Mouse (Mus musculus) spleen, postnatal 10 days (tissue): ENCODE data around the gene Aspdh.

ENCODE experiments used
- DNase-seq, 2 experiments: peaks; one replicate each; pipeline ENCODE4 v3.0.0; 2021 to 2022; ENCODE audit warnings: low spot score in 2 of 2

Aspdh gene

DNA sequence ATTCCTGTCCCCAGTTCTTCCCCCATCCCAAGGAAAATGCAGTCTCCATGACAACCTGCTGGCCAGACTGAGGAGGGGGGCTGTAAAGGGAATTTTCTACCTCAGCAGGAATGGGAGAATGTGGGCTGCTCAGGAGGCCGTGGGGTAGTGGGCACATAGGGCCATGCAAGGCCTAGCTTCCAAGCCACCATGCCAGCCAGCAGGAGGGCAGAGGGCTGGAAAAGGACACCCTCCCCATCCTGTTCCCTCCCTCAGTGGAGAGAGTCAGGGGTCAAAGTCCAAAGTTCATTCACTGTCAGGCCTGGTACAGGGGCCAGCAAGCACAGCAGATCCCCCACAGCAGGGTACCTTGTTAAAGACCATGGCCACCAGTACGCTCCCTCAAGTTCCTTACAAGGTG, at the start of gene Aspdh:
Aspdh (plus strand) TSS at position 281 of the 400 bp plus-strand sequence.
- no peak for DNase-seq

- no peak for DNase-seq
Observed at GRCm38 (mm10) chr7:44427666-44428065, 37.5 kb upstream of the Aspdh start.

GRCm38 (mm10) chr7:44428171-44428950, 36.8 kb upstream of the Aspdh start:
- no peak for DNase-seq

DNA sequence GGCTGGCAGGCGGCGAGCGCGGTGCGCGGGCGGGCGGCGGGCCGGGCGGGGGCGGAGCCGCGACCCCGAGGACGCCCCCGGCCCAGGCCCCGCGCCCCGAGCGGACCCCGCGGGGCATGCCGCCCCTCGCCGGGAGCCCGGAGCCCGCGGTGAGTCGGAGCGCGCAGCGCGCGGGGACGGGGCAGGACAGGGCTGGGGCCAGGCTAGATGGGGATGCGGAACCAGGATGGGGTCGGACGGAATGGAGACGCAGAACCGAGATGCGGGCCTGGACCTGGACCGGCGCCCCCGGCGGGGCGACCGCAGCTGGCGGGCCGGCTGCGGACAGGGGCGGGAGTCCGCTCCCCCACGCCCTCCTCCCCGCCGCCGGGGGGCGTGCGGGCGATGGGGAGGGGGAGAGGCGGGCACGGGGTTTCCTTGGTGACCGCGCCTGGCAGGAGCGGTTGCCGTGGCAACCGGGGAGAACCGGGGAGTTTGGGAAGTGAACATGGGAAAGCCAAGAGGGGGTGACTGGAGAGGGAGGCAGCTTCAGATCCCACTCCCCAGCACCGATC, 36.1 kb upstream of the Aspdh start, which contains the start of gene Lrrc4b:
Lrrc4b (plus strand) TSS at position 51 of the 554 bp plus-strand sequence.
- no peak for DNase-seq

GRCm38 (mm10) chr7:44429534-44430488, 35.4 kb upstream of the Aspdh start:
- DNase-seq, result no peak

GRCm38 (mm10) chr7:44432550-44432949, 32.6 kb upstream of the Aspdh start:
- no peak for DNase-seq

DNA sequence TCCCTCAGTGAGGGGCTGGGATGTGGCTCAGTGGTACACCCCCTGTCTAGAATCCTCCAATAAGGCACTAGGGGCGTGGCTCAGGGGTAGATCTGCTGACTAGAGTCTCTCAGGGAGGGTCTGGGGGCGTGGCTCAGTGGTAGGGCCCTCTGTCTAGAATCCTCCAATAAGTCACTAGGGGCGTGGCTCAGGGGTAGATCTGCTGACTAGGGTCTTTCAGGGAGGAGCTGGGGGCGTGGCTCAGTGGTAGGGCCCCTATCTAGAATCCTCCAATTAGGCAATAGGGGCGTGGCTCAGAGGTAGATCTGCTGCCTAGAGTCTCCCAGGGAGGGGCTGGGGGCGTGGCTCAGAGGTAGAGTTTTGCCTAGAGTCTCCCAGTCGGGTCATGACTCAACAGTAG, 31.8 kb upstream of the Aspdh start:
- no peak for DNase-seq

DNA sequence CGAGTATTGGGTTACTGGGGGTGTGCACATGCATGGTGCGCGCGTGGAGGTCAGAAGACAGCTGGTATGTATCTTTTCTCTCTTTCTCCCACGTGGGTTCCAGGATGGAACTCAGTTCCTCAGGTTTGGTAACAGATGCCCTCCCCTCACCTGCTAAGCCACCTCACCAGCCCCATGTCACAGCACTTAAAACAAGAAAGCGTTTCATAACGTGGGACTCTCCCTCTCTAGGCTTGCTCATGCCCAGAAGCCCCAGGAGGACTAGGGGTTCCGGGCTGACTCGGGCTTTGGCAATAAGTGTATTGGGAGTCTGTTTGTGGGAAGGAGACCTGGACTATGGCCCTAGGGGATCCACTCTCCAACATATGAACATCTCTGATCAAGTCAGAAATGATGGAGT, 31.1 kb upstream of the Aspdh start:
- no peak for DNase-seq

DNA sequence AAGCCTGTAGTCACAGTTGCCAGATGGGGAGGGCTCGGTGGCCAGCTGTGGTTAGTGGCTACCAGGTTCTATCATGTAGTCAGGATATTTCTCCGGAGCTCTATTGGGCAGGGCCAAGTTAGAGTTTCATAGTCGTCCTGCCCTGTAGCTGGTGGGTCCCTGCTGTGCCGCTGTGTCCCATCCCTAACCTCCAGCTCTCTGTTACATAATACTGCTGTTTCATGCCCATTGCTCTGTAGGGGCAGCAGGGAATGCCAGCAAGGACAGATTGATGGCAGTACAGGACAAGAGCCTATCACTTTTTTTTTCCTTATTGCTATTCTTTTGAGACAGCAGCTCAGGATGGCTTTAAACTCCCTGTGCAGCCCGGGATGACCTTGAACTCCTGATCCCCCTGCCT, 29.4 kb upstream of the Aspdh start:
- DNase-seq, result no peak

- no peak for DNase-seq
Observed at GRCm38 (mm10) chr7:44436267-44436666, 28.9 kb upstream of the Aspdh start.

DNA sequence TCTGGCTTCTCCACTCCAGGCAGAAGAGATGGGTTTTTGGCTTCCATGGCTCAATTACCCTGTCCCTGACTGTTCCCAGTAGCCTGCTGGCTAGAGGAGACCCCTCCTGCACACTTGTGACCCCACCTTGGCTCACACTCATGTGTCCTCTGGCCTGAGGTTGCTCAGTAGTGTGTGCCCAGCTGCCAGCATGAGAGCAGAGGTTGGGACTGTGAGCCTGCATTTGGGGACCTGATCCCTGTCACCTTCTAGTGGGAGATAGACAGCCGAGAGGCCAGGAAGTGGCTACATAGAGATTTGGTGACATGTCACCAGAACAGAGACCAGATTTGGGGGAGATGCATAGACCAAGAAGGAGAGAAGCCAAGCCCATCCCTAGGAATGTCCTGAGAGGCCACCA, 28.0 kb upstream of the Aspdh start:
- DNase-seq, result no peak

DNA sequence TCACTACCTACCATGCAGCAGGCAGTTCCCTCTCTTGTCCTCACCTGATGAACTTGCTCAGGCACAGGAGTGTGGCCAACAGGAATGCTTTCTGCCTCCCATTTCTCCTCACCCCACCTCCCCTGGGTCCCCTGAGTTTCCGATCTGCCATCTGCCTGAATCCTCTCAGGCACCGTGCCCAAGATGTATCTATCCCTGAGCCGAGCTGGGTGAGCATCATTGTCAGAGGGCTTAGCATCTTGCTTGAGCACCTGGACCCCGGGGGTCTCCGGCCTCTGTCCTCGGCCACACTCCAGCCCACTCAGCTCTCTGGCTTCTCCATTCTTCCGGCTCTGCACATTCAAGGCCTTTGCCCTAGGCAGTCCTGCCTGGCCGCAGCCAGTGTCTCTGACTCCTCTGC, 27.3 kb upstream of the Aspdh start:
- DNase-seq, result no peak

GRCm38 (mm10) chr7:44439696-44440095, 25.5 kb upstream of the Aspdh start:
- no peak for DNase-seq

DNA sequence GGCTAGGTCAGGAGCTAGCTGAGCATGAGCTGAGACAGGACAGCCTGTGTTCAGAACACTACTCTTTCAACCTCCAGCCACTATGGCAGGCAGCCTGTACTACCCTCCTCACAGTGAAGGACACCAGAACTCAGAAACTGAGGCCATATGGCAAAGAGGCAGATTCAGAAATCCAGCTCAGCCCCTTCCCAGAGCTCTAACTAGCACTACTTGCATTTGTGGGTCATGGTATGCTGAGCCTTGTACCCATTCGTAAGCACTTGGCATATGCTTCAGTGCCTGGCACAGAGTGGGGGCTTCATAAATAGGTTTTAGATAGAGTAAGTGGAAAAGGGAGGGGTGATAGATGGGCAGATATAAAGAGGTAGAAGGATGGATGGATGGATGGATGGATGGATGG, 24.7 kb upstream of the Aspdh start:
- no peak for DNase-seq

GRCm38 (mm10) chr7:44441180-44441579, 24.0 kb upstream of the Aspdh start:
- no peak for DNase-seq

DNA sequence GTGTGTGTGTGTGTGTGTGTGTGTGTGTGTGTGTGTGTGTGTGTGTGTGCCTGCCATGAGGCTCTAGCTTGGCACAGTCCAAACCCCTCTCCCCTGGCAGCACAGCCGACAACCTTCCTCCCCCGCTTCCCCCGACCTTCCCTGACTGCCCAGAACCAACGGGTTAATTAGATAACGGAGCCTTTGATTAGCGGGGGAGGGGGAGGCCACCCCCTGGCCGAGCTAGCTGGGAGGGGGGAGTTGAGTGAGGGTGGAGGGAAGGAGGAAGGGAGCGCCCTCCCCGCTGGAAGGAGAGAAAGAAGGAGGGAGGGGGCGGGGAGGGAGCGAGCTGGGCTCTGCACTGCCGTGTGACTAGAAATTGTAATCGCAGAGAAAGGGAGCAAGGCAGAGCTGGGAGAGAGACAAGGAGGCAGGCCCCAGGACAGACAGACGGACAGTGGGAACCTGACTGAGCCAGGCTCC, 23.5 kb upstream of the Aspdh start:
- no peak for DNase-seq

GRCm38 (mm10) chr7:44442407-44442821, 22.8 kb upstream of the Aspdh start:
- DNase-seq, result no peak

GRCm38 (mm10) chr7:44443268-44444173, 21.7 kb upstream of the Aspdh start:
- no peak for DNase-seq

DNA sequence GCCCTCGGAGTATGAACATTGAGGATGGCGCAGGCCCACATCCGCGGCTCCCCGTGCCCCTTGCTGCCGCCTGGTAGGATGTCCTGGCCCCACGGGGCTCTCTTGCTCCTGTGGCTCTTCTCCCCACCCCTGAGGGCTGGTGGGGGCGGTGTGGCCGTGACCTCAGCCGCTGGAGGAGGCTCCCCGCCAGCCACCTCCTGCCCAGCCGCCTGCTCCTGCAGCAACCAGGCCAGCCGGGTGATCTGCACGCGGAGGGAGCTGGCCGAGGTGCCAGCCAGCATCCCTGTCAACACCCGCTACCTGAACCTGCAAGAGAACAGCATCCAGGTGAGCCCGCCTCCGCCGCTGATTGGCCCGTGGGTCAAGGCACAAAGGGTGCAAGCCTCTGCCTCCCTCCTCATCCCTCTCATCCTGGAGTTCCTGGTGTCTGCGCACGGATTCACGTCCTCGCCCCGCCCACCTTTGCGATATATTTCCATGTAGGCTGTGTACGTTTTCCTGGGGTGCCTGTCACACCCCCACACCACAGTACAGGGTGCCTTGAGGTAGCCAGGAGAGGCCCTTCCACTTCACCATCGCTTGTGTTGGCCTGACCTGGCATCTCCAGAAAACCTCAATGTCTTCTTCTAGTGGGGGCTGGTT, 20.2 kb upstream of the Aspdh start:
- DNase-seq, result no peak

GRCm38 (mm10) chr7:44445528-44445923, 19.7 kb upstream of the Aspdh start:
- DNase-seq, result no peak
